Mouse (Mus musculus): ENCODE data around the gene Prrx2. TPM values are rescaled to one million over a fixed set of nuclear protein-coding genes. Genes with fewer than 3 reads are reported as not detected.

Prrx2 gene
- 1.8 and 2.6 TPM in 2 replicates for polyA plus RNA-seq (2012; rRNA removed)

GRCm38 (mm10) chr2:30834373-30835022 is at the start of gene Prrx2:
Gene Prrx2 (plus strand): TSS chr2:30834972.
- H3K4me3 ChIP-seq (ENCODE audit: low read depth, low read length): no peak within 1 kb of the TSS
- H3K36me3 ChIP-seq (ENCODE audit: control insufficient read depth, insufficient read depth, low read length): no peaks in the 10 kb centered on the region
- 65% methylated on average over 10 of the region's 10 CpGs for WGBS
- H3K27me3 ChIP-seq (ENCODE audit: control insufficient read depth, insufficient read depth, low read length): peaks cover 5% of the 10 kb centered on the region; the same call in 1 of the 2 replicates
- no peaks in the 10 kb centered on the region for H3K4me1 ChIP-seq (ENCODE audit: control insufficient read depth, insufficient read depth, insufficient read length, low read length)
- TF ChIP-seq POLR2A (IDR thresholded peaks at IDR 0.05; ENCODE audit: low read depth, low read length) (no peak), CTCF (IDR thresholded peaks at IDR 0.05; ENCODE audit: extremely low read depth, insufficient read length, insufficient replicate concordance, low read depth, low read length) (no peak)
- no peak within 1 kb of the TSS for H3K27ac ChIP-seq (ENCODE audit: insufficient read depth, low read depth, low read length)

GRCm38 (mm10) chr2:30787466-30787865 is 47.3 kb upstream of the Prrx2 start:
- Histone ChIP-seq H3K27me3 (ENCODE audit: control insufficient read depth, insufficient read depth, low read length) (no peaks in the 10 kb centered on the region), H3K36me3 (ENCODE audit: control insufficient read depth, insufficient read depth, low read length) (no peaks in the 10 kb centered on the region), H3K4me1 (ENCODE audit: control insufficient read depth, insufficient read depth, insufficient read length, low read length) (peaks cover 11% of the 10 kb centered on the region), H3K4me3 (ENCODE audit: low read depth, low read length) (no peak overlapping the region), H3K27ac (ENCODE audit: insufficient read depth, low read depth, low read length) (no peak overlapping the region)
- TF ChIP-seq CTCF (IDR thresholded peaks at IDR 0.05; ENCODE audit: extremely low read depth, insufficient read length, insufficient replicate concordance, low read depth, low read length) (no peak), POLR2A (IDR thresholded peaks at IDR 0.05; ENCODE audit: low read depth, low read length) (no peak)
- WGBS: 78% methylated on average over 4 of the region's 4 CpGs

DNA sequence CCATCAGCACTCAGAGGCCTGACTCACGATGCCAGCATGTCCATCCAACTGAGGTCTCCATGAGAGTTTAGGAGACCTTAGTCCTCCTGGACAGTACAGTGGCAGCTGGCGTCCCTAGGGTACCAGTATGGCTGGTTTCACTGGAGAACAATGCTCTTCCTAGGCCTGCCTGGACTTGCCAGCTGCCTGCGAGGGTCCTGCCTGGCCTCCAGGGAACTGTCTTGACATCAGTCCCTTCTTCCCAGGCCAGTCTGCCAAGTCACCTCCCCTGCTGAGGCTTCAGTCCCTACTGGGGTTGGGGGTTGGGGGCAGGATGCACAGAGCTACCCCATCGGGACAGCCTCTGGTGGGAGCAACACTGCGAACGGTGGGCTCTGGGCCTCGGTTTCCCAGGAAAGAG is 42.7 kb upstream of the Prrx2 start:
- no peak overlapping the region for H3K4me3 ChIP-seq (ENCODE audit: low read depth, low read length)
- 91% methylated on average over 7 of the region's 7 CpGs for WGBS
- H3K36me3 ChIP-seq (ENCODE audit: control insufficient read depth, insufficient read depth, low read length): no peaks in the 10 kb centered on the region
- no peaks in the 10 kb centered on the region for H3K27me3 ChIP-seq (ENCODE audit: control insufficient read depth, insufficient read depth, low read length)
- no peak overlapping the region for H3K27ac ChIP-seq (ENCODE audit: insufficient read depth, low read depth, low read length)
- TF ChIP-seq CTCF (IDR thresholded peaks at IDR 0.05; ENCODE audit: extremely low read depth, insufficient read length, insufficient replicate concordance, low read depth, low read length) (no peak), POLR2A (IDR thresholded peaks at IDR 0.05; ENCODE audit: low read depth, low read length) (no peak)
- peaks cover 2% of the 10 kb centered on the region; the same call in 1 of the 2 replicates for H3K4me1 ChIP-seq (ENCODE audit: control insufficient read depth, insufficient read depth, insufficient read length, low read length)

DNA sequence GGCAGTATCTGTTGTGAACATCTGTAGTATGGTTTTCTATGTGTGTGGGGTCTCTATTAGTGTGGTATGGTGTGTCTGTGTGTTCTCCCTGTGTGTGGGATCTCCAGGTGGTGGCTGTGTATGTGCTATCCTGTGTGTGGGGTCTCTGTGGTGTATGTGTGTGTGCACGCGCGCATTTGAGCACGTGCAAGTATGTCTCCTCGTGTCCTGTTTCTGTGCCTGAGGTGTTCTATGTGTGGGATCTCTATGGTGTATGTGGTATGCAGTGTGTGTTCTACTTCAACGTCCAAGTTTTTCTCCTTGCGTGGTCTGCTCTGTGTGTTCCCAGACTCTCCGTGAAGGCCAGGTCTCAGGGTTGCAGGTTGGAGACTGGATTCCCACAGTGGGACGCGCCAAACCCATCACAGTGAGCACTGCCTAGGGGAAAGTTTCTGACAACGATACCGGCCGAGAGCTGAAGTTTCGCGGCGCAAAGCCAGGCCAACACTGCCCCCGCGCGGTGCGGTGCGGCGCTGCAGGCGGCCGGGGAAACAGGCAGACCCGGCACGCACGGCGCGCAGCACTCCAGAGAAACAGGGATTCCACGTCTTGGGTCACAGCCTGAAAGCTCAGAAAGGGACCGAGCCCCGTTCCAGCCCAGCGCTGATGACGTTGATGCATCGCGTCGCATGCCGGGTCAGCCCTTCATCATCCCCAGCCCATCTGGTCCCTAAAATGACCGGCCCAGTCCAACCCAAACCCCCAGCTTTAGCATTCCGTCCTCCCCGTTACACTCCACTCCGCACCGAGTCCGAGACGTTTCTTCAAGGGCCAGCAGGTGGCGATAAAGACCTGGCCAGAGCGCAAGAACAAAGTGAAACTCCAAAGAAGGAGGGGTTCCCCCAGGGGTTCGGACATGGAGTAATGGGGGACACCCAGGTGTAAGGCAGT is 40.3 kb upstream of the Prrx2 start:
- peak overlapping the region; percentile 63 for H3K4me3 ChIP-seq (ENCODE audit: low read depth, low read length)
- no peaks in the 10 kb centered on the region for H3K27me3 ChIP-seq (ENCODE audit: control insufficient read depth, insufficient read depth, low read length)
- TF ChIP-seq POLR2A (IDR thresholded peaks at IDR 0.05; ENCODE audit: low read depth, low read length) (peak; percentile 20; the same call in 1 of the 2 replicates), CTCF (IDR thresholded peaks at IDR 0.05; ENCODE audit: extremely low read depth, insufficient read length, insufficient replicate concordance, low read depth, low read length) (peak; percentile 80)
- 5% methylated on average over 48 of the region's 48 CpGs for WGBS
- peak overlapping the region; percentile 32; the same call in 1 of the 2 replicates for H3K27ac ChIP-seq (ENCODE audit: insufficient read depth, low read depth, low read length)
- no peaks in the 10 kb centered on the region for H3K36me3 ChIP-seq (ENCODE audit: control insufficient read depth, insufficient read depth, low read length)
- peaks cover 2% of the 10 kb centered on the region; the same call in 1 of the 2 replicates for H3K4me1 ChIP-seq (ENCODE audit: control insufficient read depth, insufficient read depth, insufficient read length, low read length)

DNA sequence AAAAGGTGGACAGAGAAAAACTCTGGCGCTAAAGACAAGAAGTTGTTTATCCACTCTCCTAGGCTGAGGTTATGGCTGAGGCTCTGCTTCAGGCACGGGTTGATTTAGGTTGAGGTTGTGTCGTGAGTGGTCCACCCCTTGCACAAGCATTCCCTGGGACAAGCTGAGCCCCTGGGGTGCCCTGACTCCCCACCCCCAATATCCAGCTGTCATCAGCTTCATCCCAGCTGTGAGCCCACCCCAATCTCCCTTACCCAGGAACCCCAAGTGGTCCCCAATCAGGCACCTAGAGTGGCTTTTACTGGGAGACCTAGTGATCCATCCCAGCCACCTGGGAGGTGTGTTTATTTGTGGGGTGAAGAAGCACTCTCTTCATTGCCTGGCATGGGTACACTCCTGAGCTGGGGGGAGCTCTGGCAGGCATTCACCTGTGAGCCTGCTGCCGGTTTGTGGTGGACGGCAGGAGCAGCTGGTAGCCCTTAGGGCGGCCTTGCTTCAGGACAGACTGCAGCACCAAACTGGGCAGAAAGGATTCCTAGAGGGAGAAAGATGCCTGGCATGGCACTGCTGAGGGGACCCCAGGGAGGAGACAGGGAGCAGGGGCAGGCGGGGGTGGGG is 39.4 kb upstream of the Prrx2 start:
- H3K27me3 ChIP-seq (ENCODE audit: control insufficient read depth, insufficient read depth, low read length): no peaks in the 10 kb centered on the region
- peaks cover 2% of the 10 kb centered on the region; the same call in 1 of the 2 replicates for H3K4me1 ChIP-seq (ENCODE audit: control insufficient read depth, insufficient read depth, insufficient read length, low read length)
- H3K36me3 ChIP-seq (ENCODE audit: control insufficient read depth, insufficient read depth, low read length): no peaks in the 10 kb centered on the region
- WGBS: 78% methylated on average over 7 of the region's 7 CpGs
- H3K4me3 ChIP-seq (ENCODE audit: low read depth, low read length): no peak overlapping the region
- TF ChIP-seq POLR2A (IDR thresholded peaks at IDR 0.05; ENCODE audit: low read depth, low read length) (no peak), CTCF (IDR thresholded peaks at IDR 0.05; ENCODE audit: extremely low read depth, insufficient read length, insufficient replicate concordance, low read depth, low read length) (no peak)
- no peak overlapping the region for H3K27ac ChIP-seq (ENCODE audit: insufficient read depth, low read depth, low read length)

DNA sequence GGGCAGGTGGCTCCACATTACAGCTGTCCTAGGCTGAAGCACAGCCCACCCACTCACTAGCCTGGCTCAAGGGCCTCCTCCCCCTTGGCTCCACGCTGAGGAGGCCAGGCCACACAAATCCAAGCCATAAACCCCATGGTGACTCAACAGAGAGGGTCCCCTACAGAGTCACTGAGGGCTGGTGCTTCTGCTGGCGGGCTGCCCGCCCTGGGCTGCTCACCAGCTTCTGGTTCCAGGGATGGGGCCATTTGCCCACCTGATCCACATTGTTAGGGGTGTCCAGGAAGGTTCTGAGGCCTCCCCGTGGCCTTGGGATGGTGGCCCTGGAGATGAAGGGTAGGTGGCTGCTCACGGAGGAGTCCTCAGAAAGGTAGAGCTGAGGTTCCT is 38.9 kb upstream of the Prrx2 start:
- Histone ChIP-seq H3K27ac (ENCODE audit: insufficient read depth, low read depth, low read length) (no peak overlapping the region), H3K4me1 (ENCODE audit: control insufficient read depth, insufficient read depth, insufficient read length, low read length) (peaks cover 2% of the 10 kb centered on the region; the same call in 1 of the 2 replicates), H3K4me3 (ENCODE audit: low read depth, low read length) (no peak overlapping the region), H3K27me3 (ENCODE audit: control insufficient read depth, insufficient read depth, low read length) (peaks cover under 1% of the 10 kb centered on the region; the same call in 1 of the 2 replicates), H3K36me3 (ENCODE audit: control insufficient read depth, insufficient read depth, low read length) (no peaks in the 10 kb centered on the region)
- 81% methylated on average over 5 of the region's 5 CpGs for WGBS
- TF ChIP-seq CTCF (IDR thresholded peaks at IDR 0.05; ENCODE audit: extremely low read depth, insufficient read length, insufficient replicate concordance, low read depth, low read length) (no peak), POLR2A (IDR thresholded peaks at IDR 0.05; ENCODE audit: low read depth, low read length) (no peak)

Data from small intestine, adult 2 months (tissue).